Mouse (Mus musculus) kidney, adult 2 months (tissue): Measurements from ENCODE around the gene Nomo1. TPM values are rescaled to one million over a fixed set of nuclear protein-coding genes. Genes with fewer than 3 reads are reported as not detected.

ENCODE experiments used
- DNase-seq: peaks from one replicate; pipeline ENCODE4 v3.0.0; 2021
- H3K27ac ChIP-seq: fragments of 200-500 bp; 2 replicates; pipeline ENCODE4 v1.5.1; 2012; ENCODE audit warnings: low read depth, low read length, control low read depth, inconsistent platforms; ENCODE audit not compliant: insufficient read depth
- H3K27me3 ChIP-seq: fragments of 200-500 bp; replicated peaks from 2 replicates; pipeline ENCODE4 v1.6.1; 2012; ENCODE audit warnings: mild to moderate bottlenecking, moderate library complexity, low read length, inconsistent platforms; ENCODE audit not compliant: control insufficient read depth, insufficient read depth
- H3K36me3 ChIP-seq: fragments of 200-500 bp; 2 replicates; pipeline ENCODE4 v1.6.1; 2012; ENCODE audit warnings: mild to moderate bottlenecking, moderate library complexity, low read length, inconsistent platforms; ENCODE audit not compliant: control insufficient read depth, insufficient read depth
- H3K4me1 ChIP-seq: fragments of 200-500 bp; 2 replicates; pipeline ENCODE4 v1.6.1; 2011; ENCODE audit warnings: low read length; ENCODE audit not compliant: control insufficient read depth, insufficient read depth
- H3K4me3 ChIP-seq: fragments of 200-500 bp; 2 replicates; pipeline ENCODE4 v1.5.1; 2011; ENCODE audit warnings: mild to moderate bottlenecking, low read depth, low read length, control low read depth; ENCODE audit not compliant: insufficient read depth
- CTCF ChIP-seq: fragments of 200-500 bp; conservative IDR thresholded peaks from 2 replicates; pipeline ENCODE4 v1.5.1; 2011; ENCODE audit warnings: low read depth, mild to moderate bottlenecking, control low read depth, low read length, moderate library complexity, mixed read lengths; ENCODE audit not compliant: insufficient read depth, insufficient read length
- POLR2A ChIP-seq: fragments of 200-500 bp; IDR thresholded peaks from one replicate; pipeline ENCODE4 v1.6.1; 2011; ENCODE audit warnings: low read depth, low read length, control low read depth
- WGBS: fragments of 180-500 bp; shearing (Covaris S2); methylation state at CpG from one replicate; pipeline ENCODE4 v1.1.7; 2018; 5-methylcytosine and 5-hydroxymethylcytosine counted together
- polyA plus RNA-seq: library from polyadenylated mRNA; depleted of rRNA; stranded (reverse); fragments of >200 nt; gene quantifications from 2 replicates; pipeline ENCODE4 v1.2.3, GENCODE M21; 2012

The Nomo1 gene
- polyA plus RNA-seq, 1 experiment = 36.4 TPM

DNA sequence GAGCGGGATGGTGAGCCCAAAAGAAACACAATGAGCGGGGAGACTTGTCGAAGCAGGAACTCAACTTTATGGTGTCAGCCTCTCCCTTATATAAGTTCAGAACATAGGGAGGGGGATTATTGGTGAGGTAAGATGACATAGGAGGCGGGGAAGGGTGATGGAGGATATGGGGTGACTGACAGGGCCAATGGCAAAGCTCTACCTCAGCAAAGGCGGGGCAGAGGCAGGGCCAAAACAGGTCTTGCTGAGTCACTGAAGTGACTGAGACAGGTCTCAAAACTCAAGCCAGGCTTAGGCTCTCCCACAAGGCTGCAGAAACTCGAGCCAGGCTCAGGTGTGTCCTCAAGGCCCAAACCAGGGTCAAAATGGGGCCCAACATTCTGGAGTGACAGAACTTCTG, 52.9 kb downstream of the Nomo1 start:
- H3K27me3 ChIP-seq = no peaks in the 10 kb centered on the region
- H3K4me1 ChIP-seq = no peaks in the 10 kb centered on the region
- TF ChIP-seq CTCF = no peak
- TF ChIP-seq POLR2A = no peak
- no peak for DNase-seq
- H3K27ac ChIP-seq = no peak overlapping the region
- no peaks in the 10 kb centered on the region; the same call in 1 of the 2 replicates for H3K36me3 ChIP-seq
- H3K4me3 ChIP-seq = no peak overlapping the region
- 92% methylated on average over 6 of the region's 6 CpGs for WGBS

- H3K4me3 ChIP-seq = no peak overlapping the region
- H3K36me3 ChIP-seq = no peaks in the 10 kb centered on the region
- DNase-seq = no peak
- no peaks in the 10 kb centered on the region for H3K4me1 ChIP-seq
- no peaks in the 10 kb centered on the region for H3K27me3 ChIP-seq
- TF ChIP-seq CTCF (no peak), POLR2A (no peak)
- WGBS = 75% methylated on average over 6 of the region's 6 CpGs
- H3K27ac ChIP-seq = no peak overlapping the region
Measured at GRCm38 (mm10) chr7:46088241-46088640, 54.7 kb downstream of the Nomo1 start.

DNA sequence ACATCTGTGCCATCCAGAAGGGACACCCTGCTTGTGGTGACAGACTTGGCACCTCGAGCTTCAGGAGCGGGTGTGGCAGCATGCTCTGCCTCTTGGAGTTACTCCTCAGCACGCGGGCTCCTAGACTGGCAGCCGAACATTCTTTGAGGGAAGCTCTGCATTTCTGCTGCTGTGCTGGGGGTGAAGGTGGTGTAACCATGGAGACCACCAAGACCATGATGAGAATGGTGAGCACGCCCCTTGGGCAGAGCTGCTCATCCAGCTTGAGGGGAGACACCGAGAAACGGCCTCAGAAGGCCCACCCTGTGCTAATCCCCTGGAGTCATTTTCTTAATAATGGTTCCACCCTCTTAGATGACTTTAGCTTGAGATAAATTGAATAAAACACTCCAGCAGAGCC, 59.3 kb downstream of the Nomo1 start:
- TF ChIP-seq POLR2A (no peak), CTCF (no peak)
- H3K4me1 ChIP-seq = no peaks in the 10 kb centered on the region
- no peak for DNase-seq
- no peak overlapping the region for H3K4me3 ChIP-seq
- H3K27ac ChIP-seq = no peak overlapping the region
- 67% methylated on average over 8 of the region's 8 CpGs for WGBS
- H3K36me3 ChIP-seq = no peaks in the 10 kb centered on the region
- no peaks in the 10 kb centered on the region for H3K27me3 ChIP-seq

DNA sequence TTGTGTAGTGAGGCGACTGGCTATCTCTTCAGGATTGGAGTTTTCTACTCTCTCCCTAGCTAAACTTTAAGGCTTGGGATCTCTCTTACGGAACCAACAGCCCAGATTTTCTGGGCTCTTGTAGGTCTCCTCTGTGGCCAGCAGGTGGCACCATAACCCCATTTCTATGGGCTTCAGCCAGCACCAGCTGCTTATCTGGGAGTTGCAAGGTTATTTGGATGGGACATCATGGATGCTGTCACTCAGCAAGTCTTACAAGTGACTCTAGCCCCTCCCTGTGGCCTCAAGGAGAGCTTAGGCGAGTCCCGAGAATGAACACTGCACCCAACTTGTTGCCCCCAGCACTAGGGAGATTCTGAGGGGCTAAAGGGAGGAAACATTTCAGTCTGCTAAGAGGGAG, 62.6 kb downstream of the Nomo1 start:
- no peak overlapping the region for H3K27ac ChIP-seq
- H3K27me3 ChIP-seq = no peaks in the 10 kb centered on the region
- H3K4me3 ChIP-seq = no peak overlapping the region
- 0% methylated on average over 4 of the region's 4 CpGs for WGBS
- H3K36me3 ChIP-seq = no peaks in the 10 kb centered on the region
- TF ChIP-seq CTCF (peak; percentile 92), POLR2A (no peak)
- peak; percentile 60 for DNase-seq
- H3K4me1 ChIP-seq = no peaks in the 10 kb centered on the region

- 51% methylated on average over 4 of the region's 4 CpGs for WGBS
- Histone ChIP-seq H3K27me3 (no peaks in the 10 kb centered on the region), H3K27ac (no peak overlapping the region), H3K4me1 (no peaks in the 10 kb centered on the region), H3K4me3 (no peak overlapping the region), H3K36me3 (no peaks in the 10 kb centered on the region)
- no peak for TF ChIP-seq POLR2A
- TF ChIP-seq CTCF = no peak
- DNase-seq = no peak
Measured at GRCm38 (mm10) chr7:46097319-46097783, 63.9 kb downstream of the Nomo1 start.

DNA sequence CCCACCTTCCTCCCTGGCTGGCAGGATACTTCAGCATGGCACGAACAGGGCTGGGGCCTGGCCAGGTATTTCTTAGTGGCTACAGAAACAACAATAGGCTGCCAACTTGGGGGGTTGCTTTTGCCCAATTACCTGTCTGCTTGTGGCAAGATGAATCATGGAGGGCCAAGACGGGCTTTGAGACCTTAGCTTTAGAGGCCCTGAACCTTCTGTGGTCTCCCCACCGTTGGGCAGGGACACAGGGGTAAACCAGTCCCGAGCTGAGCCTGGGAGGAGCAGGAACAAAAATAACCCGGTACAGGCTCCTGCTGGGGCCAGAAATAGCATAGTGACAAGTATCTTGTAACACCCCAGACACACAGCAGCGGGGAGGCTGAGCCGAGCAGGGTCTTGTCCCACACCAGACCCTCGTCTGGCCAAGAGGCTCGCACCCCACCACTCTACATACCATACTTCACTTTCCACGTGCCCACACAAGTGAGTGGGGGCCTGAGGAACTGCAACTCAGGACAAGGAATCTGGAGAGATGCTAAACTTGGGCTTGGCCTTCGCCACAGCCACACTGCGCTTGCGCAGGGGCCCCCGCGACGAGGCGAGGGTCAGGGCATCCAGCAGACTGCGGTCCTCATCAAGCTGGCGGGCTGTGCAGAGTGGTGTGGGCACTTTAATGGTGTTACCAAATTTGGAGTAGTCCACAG, 64.9 kb downstream of the Nomo1 start:
- Histone ChIP-seq H3K4me1 (no peaks in the 10 kb centered on the region), H3K27ac (no peak overlapping the region), H3K36me3 (no peaks in the 10 kb centered on the region), H3K4me3 (no peak overlapping the region), H3K27me3 (no peaks in the 10 kb centered on the region)
- 79% methylated on average over 19 of the region's 19 CpGs for WGBS
- DNase-seq = no peak
- TF ChIP-seq POLR2A = no peak
- no peak for TF ChIP-seq CTCF

GRCm38 (mm10) chr7:46098919-46099286, 65.4 kb downstream of the Nomo1 start:
- H3K27ac ChIP-seq = no peak overlapping the region

More at GRCm38 (mm10) chr7:46098919-46099286, 65.4 kb downstream of the Nomo1 start:
- TF ChIP-seq POLR2A (no peak), CTCF (no peak)
- WGBS = 92% methylated on average over 19 of the region's 19 CpGs
- no peaks in the 10 kb centered on the region for H3K36me3 ChIP-seq
- no peaks in the 10 kb centered on the region for H3K27me3 ChIP-seq
- no peak for DNase-seq
- H3K4me3 ChIP-seq = no peak overlapping the region
- no peaks in the 10 kb centered on the region for H3K4me1 ChIP-seq
